Mouse (Mus musculus) bone marrow macrophage, adult 2 months (primary cell): ENCODE measurements around the gene Ptma. TPM values are rescaled to one million over a fixed set of nuclear protein-coding genes. Genes with fewer than 3 reads are reported as not detected.

Source experiments
- H3K27ac ChIP-seq: 2 replicates; pipeline ENCODE4 v1.5.1; 2012; ENCODE audit warnings: low read depth, low read length; ENCODE audit not compliant: insufficient read depth
- H3K4me1 ChIP-seq: 2 replicates; pipeline ENCODE4 v1.6.1; 2012; ENCODE audit warnings: low read length; ENCODE audit not compliant: control insufficient read depth, insufficient read depth
- H3K4me3 ChIP-seq: 2 replicates; pipeline ENCODE4 v1.5.1; 2012; ENCODE audit warnings: mild to moderate bottlenecking, low read length, moderate library complexity; ENCODE audit not compliant: insufficient read depth
- CTCF ChIP-seq: IDR thresholded peaks from 2 replicates; pipeline ENCODE4 v1.5.1; 2012; ENCODE audit warnings: low read depth, mild to moderate bottlenecking, low read length, moderate library complexity
- POLR2A ChIP-seq: IDR thresholded peaks from 2 replicates; pipeline ENCODE4 v1.6.1; 2012; ENCODE audit warnings: mild to moderate bottlenecking, low read depth, low read length, borderline replicate concordance
- polyA plus RNA-seq: library from polyadenylated mRNA; stranded (reverse); fragments of >200 nt; gene quantifications from 2 replicates; pipeline ENCODE4 v1.2.4, GENCODE M21; 2012; ENCODE audit not compliant: missing spikeins, insufficient read depth, insufficient read length

The Ptma gene
- polyA plus RNA-seq, 1 experiment = 1,364 TPM

GRCm38 (mm10) chr1:86515715-86516410 lies 10.7 kb upstream of the Ptma start:
- Histone ChIP-seq H3K4me1 (peaks cover 33% of the 10 kb centered on the region), H3K27ac (peak overlapping the region; percentile 19; the same call in 1 of the 2 replicates), H3K4me3 (no peak overlapping the region)
- TF ChIP-seq POLR2A (no peak), CTCF (no peak)

GRCm38 (mm10) chr1:86517076-86517475 lies 9.4 kb upstream of the Ptma start:
- TF ChIP-seq CTCF (no peak), POLR2A (no peak)
- no peak overlapping the region for H3K4me3 ChIP-seq
- H3K27ac ChIP-seq = no peak overlapping the region
- H3K4me1 ChIP-seq = peaks cover 27% of the 10 kb centered on the region

- no peak for TF ChIP-seq CTCF
- TF ChIP-seq POLR2A = no peak
- Histone ChIP-seq H3K27ac (no peak overlapping the region), H3K4me3 (no peak overlapping the region), H3K4me1 (peaks cover 27% of the 10 kb centered on the region)
Measured at GRCm38 (mm10) chr1:86520361-86520760, 6.2 kb upstream of the Ptma start.

GRCm38 (mm10) chr1:86522286-86522871 lies 4.1 kb upstream of the Ptma start:
- TF ChIP-seq POLR2A = no peak
- no peak for TF ChIP-seq CTCF
- Histone ChIP-seq H3K27ac (peak overlapping the region; percentile 60), H3K4me3 (no peak overlapping the region), H3K4me1 (peaks cover 20% of the 10 kb centered on the region)

- TF ChIP-seq CTCF (no peak), POLR2A (no peak)
- Histone ChIP-seq H3K27ac (no peak overlapping the region), H3K4me1 (peaks cover 20% of the 10 kb centered on the region), H3K4me3 (no peak overlapping the region)
Measured at GRCm38 (mm10) chr1:86523776-86524618, 2.5 kb upstream of the Ptma start.

- peak overlapping the region; percentile 57 for H3K4me3 ChIP-seq
- peak overlapping the region; percentile 94 for H3K27ac ChIP-seq
- peaks cover 20% of the 10 kb centered on the region for H3K4me1 ChIP-seq
- no peak; the same call in 1 of the 2 replicates for TF ChIP-seq CTCF
- no peak for TF ChIP-seq POLR2A
Measured at GRCm38 (mm10) chr1:86524619-86525498, 1.7 kb upstream of the Ptma start.

- Histone ChIP-seq H3K4me1 (peaks cover 20% of the 10 kb centered on the region), H3K4me3 (peak overlapping the region; percentile 57), H3K27ac (peak overlapping the region; percentile 94)
- TF ChIP-seq POLR2A (no peak), CTCF (peak; percentile 44)
Measured at GRCm38 (mm10) chr1:86525499-86526115, 919 bp upstream of the Ptma start.

- H3K27ac ChIP-seq = peak overlapping the region; percentile 84
- peak overlapping the region; percentile 97 for H3K4me3 ChIP-seq
- peaks cover 19% of the 10 kb centered on the region for H3K4me1 ChIP-seq
- TF ChIP-seq POLR2A = no peak; the same call in 1 of the 2 replicates
- TF ChIP-seq CTCF = no peak
Measured at GRCm38 (mm10) chr1:86526789-86527598, 468 bp downstream of the Ptma start.
